Mouse (Mus musculus) liver, embryonic 11.5 days (tissue): ENCODE results near the gene Fra10ac1. TPM values are rescaled to one million over a fixed set of nuclear protein-coding genes. Genes with fewer than 3 reads are reported as not detected.
A peak's percentile ranks its signal among the peaks of the same experiment; 100 is the strongest.

Source experiments
- ATAC-seq: fragments of 200-750 bp; cut with Nextera tagmentation; replicated peaks from 2 replicates; pipeline ENCODE4 v1.8.0; 2017; ENCODE audit warnings: moderate number of reproducible peaks, mild to moderate bottlenecking, moderate TSS enrichment, moderate library complexity; ENCODE audit not compliant: low FRiP score
- DNase-seq: peaks from one replicate; pipeline ENCODE4 v3.0.0-alpha.2; 2017; ENCODE audit warnings: low spot score
- H3K27ac ChIP-seq: fragments of 300-500 bp; sonication (generic); 2 replicates; pipeline ENCODE4 v1.5.1; 2014; ENCODE audit warnings: mild to moderate bottlenecking, low read depth, low read length, control low read depth
- H3K27me3 ChIP-seq: fragments of 300-500 bp; sonication (generic); replicated peaks from 2 replicates; pipeline ENCODE4 v1.6.1; 2014; ENCODE audit warnings: low read length, mixed read lengths; ENCODE audit not compliant: control insufficient read depth, insufficient read depth
- H3K36me3 ChIP-seq: fragments of 300-500 bp; sonication (generic); 2 replicates; pipeline ENCODE4 v1.6.1; 2014; ENCODE audit warnings: mild to moderate bottlenecking, low read length, moderate library complexity, mixed read lengths; ENCODE audit not compliant: control insufficient read depth, insufficient read depth
- H3K4me1 ChIP-seq: fragments of 300-500 bp; sonication (generic); replicated peaks from 2 replicates; pipeline ENCODE4 v1.6.1; 2014; ENCODE audit warnings: low read length, mixed read lengths; ENCODE audit not compliant: control insufficient read depth, insufficient read depth
- H3K4me2 ChIP-seq: fragments of 300-500 bp; sonication (generic); 2 replicates; pipeline ENCODE4 v1.6.1; 2014; ENCODE audit warnings: mild to moderate bottlenecking, control low read depth, moderate library complexity
- H3K4me3 ChIP-seq: fragments of 300-500 bp; sonication (generic); 2 replicates; pipeline ENCODE4 v1.5.1; 2014; ENCODE audit warnings: low read depth, low read length, control low read depth
- H3K9ac ChIP-seq: fragments of 300-500 bp; sonication (generic); 2 replicates; pipeline ENCODE4 v1.6.1; 2014; ENCODE audit warnings: low read depth, low read length, control low read depth
- H3K9me3 ChIP-seq: fragments of 300-500 bp; sonication (generic); 2 replicates; pipeline ENCODE4 v1.6.1; 2016; ENCODE audit warnings: low read length, inconsistent platforms, mixed read lengths; ENCODE audit not compliant: control insufficient read depth
- WGBS: fragments of 180-500 bp; shearing (Covaris S2); extraction: QIAGEN DNeasy Blood & Tissue Kit; methylation state at CpG from one replicate; pipeline ENCODE4 v1.1.7; 2014; 5-methylcytosine and 5-hydroxymethylcytosine counted together
- polyA plus RNA-seq: library from polyadenylated mRNA; unstranded; fragments of >200 nt; fragmentation: Nextera tagmentation; extraction: Ambion mirVana; gene quantifications from 2 replicates; pipeline ENCODE4 v1.2.1, GENCODE M21; 2014

Fra10ac1 gene
- polyA plus RNA-seq, 1 experiment from 2014 or later: 35.0 TPM

- no peak overlapping the region for H3K4me2 ChIP-seq
- no peak for DNase-seq
- no peak for ATAC-seq
Measured at GRCm38 (mm10) chr19:38164633-38165032, 59.3 kb downstream of the Fra10ac1 start.

GRCm38 (mm10) chr19:38161648-38162354 lies 62.2 kb downstream of the Fra10ac1 start:
- Histone ChIP-seq H3K9ac (no peak overlapping the region), H3K27ac (peak overlapping the region; percentile 70), H3K4me1 (no peaks in the 10 kb centered on the region), H3K9me3 (no peaks in the 10 kb centered on the region), H3K36me3 (no peaks in the 10 kb centered on the region), H3K4me3 (no peak overlapping the region; the same call in 1 of the 2 replicates), H3K27me3 (no peaks in the 10 kb centered on the region), H3K4me2 (peak overlapping the region; percentile 36)
- WGBS: 69% methylated on average over 21 of the region's 21 CpGs
- ATAC-seq: 0 out of 2 replicates have a peak, but pooled peaks have one; percentile 49
- no peak for DNase-seq

More at GRCm38 (mm10) chr19:38164633-38165032, 59.3 kb downstream of the Fra10ac1 start:
- Histone ChIP-seq H3K4me3 (no peak overlapping the region), H3K4me1 (no peaks in the 10 kb centered on the region), H3K9ac (no peak overlapping the region), H3K27me3 (no peaks in the 10 kb centered on the region), H3K27ac (no peak overlapping the region), H3K36me3 (no peaks in the 10 kb centered on the region), H3K9me3 (no peaks in the 10 kb centered on the region)
- WGBS: 37% methylated on average over 2 of the region's 2 CpGs

- Histone ChIP-seq H3K36me3 (no peaks in the 10 kb centered on the region), H3K27ac (no peak overlapping the region), H3K4me3 (no peak overlapping the region), H3K4me1 (no peaks in the 10 kb centered on the region), H3K27me3 (no peaks in the 10 kb centered on the region), H3K4me2 (no peak overlapping the region), H3K9me3 (no peaks in the 10 kb centered on the region), H3K9ac (no peak overlapping the region)
- no peak for ATAC-seq
- DNase-seq: no peak
- 93% methylated on average over 1 of the region's 1 CpGs for WGBS
Measured at GRCm38 (mm10) chr19:38156243-38156642, 67.7 kb downstream of the Fra10ac1 start.

GRCm38 (mm10) chr19:38143540-38144271 lies 80.2 kb downstream of the Fra10ac1 start:
- Histone ChIP-seq H3K9me3 (no peaks in the 10 kb centered on the region), H3K27me3 (no peaks in the 10 kb centered on the region), H3K4me1 (no peaks in the 10 kb centered on the region), H3K9ac (no peak overlapping the region), H3K4me3 (no peak overlapping the region), H3K36me3 (no peaks in the 10 kb centered on the region), H3K4me2 (no peak overlapping the region), H3K27ac (no peak overlapping the region)
- ATAC-seq: no peak
- 47% methylated on average over 4 of the region's 4 CpGs for WGBS
- DNase-seq: no peak

Other genes starting within 250 kb of the Fra10ac1 start
- 3.0 and 4.4 TPM in 2 replicates for gene Myof, start 180.6 kb downstream of the Fra10ac1 start, polyA plus RNA-seq
- 16.0 and 16.7 TPM in 2 replicates for gene Cep55, start 169.1 kb downstream of the Fra10ac1 start, polyA plus RNA-seq
- gene Ffar4, start 127.1 kb downstream of the Fra10ac1 start, polyA plus RNA-seq: 1.1 TPM in 2 replicates
- 1,416 and 1,448 TPM in 2 replicates for gene Rbp4, start 98.9 kb downstream of the Fra10ac1 start, polyA plus RNA-seq
- 2.4 and 4.0 TPM in 2 replicates for gene Pde6c, start 91.4 kb downstream of the Fra10ac1 start, polyA plus RNA-seq
- gene Lgi1, start 40.4 kb upstream of the Fra10ac1 start, polyA plus RNA-seq: 0.16 and 0.19 TPM in 2 replicates
- 9.1 and 9.4 TPM in 2 replicates for gene Slc35g1, start 171.8 kb upstream of the Fra10ac1 start, polyA plus RNA-seq